Mouse (Mus musculus) ES-CJ7 (cell line): ENCODE data around the gene Ggact.

Source experiments
- DNase-seq: peaks from one replicate; pipeline ENCODE4 v3.0.0; 2011; ENCODE audit warnings: low read depth, low spot score

The Ggact gene

DNA sequence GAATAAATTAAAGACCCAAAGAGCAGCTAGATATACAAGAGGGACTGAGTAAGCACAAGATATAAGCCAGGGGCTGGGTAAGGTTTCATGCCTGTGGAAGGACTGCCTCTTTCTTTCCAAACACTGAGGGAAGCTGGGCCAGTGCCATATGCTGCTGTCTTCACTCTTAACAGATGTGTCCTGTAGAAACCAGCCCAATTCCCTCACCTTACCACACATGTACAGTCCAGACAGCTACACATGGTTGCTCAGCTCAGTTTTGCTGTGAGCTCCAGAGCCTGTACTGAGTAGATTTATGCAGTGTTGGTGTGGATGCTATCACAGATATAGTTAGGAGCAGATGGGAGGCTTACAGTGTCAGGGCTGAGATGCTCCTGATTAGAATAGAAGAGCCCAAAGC, 12.9 kb downstream of the Ggact start:
- no peak for DNase-seq

GRCm38 (mm10) chr14:122898550-122898949, 15.0 kb downstream of the Ggact start:
- DNase-seq: peak; percentile 13

DNA sequence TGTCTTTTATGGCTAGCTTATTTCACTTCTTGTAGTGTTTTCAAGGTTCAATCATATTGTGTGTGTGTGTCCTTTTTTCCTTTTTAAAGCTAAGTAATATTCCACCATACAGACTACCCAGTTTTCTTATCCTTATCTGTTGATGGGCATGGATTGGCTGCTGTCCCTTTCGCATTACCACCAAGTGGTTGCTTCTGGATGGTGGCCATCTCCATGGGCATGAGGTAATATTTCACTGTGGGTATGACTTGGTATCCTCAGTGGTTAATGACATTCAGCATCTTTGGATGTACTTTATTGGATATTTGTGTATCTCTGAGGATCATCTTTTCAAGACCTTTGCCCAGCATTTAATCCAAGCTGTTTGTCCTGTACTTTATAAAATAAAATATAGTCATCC, 17.5 kb downstream of the Ggact start:
- no peak for DNase-seq

- DNase-seq: no peak
Observed at GRCm38 (mm10) chr14:122891470-122891968, 22.0 kb downstream of the Ggact start.

DNA sequence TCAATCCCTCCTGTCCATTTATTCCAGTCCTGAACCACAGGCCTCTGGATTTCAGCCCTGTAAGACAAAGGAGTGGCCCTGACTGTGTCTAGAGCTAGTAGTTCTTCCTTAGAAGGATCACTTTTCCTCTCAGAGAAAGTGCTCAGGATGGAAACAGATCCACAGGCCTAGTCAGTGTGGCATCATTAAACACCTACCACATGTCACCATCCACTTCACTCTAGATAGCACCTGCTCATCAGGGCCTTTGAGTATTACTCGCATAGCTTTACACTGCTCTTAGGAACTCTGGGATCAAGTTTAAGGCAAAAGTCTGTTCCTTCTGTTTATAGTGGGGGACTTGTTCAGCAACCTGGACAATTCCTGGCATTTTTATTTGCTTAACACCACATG, 25.1 kb downstream of the Ggact start:
- no peak for DNase-seq

- DNase-seq: no peak
Observed at GRCm38 (mm10) chr14:122887702-122888479, 25.7 kb downstream of the Ggact start.

GRCm38 (mm10) chr14:122887278-122887677, 26.3 kb downstream of the Ggact start:
- DNase-seq: no peak

- no peak for DNase-seq
Observed at GRCm38 (mm10) chr14:122885893-122886292, 27.7 kb downstream of the Ggact start.

- no peak for DNase-seq
Observed at GRCm38 (mm10) chr14:122883821-122884584, 29.6 kb downstream of the Ggact start.

GRCm38 (mm10) chr14:122883410-122883806, 30.1 kb downstream of the Ggact start:
- DNase-seq: no peak

GRCm38 (mm10) chr14:122882795-122883409, 30.7 kb downstream of the Ggact start:
- DNase-seq: no peak

DNA sequence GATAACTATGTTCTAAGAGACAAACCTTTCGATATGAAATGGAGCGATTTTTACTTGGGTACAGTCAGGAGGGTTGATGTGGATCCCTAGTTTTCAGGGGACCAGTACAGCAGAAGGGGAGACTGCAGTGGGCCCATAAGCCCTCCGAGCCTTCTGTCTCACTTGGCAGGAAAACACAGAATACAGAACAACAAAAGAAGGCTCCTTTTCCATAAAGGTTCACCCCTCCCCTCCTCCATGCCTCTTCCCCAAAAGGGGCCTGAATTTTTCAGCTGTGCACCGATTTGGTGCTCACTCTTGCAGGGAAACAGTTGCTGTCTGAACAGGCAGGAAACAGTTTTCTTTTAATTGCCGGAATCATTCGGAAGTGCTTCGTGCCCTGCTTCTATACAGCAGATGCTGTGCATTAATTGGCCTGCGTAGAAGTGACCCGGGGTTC, 31.3 kb downstream of the Ggact start:
- no peak for DNase-seq

DNA sequence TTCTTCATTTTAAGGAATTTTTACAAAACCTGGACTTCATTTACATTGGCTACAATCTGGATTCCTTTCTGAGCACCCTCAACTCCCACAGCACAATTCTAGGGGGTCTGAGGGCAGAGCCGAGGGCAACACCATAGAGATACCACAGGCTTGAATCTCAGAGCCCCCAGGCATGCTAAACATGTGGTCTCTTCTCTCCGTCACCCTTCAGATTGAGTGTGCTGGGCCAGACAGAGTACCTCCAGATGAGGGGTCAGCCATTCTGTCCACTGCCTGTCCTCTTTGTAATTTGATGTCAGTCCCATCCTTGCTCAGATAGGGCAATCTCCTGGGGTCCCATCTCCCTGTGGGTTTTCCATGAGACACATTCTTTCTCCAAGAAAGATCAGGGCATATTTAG, 31.9 kb downstream of the Ggact start:
- DNase-seq: no peak

DNA sequence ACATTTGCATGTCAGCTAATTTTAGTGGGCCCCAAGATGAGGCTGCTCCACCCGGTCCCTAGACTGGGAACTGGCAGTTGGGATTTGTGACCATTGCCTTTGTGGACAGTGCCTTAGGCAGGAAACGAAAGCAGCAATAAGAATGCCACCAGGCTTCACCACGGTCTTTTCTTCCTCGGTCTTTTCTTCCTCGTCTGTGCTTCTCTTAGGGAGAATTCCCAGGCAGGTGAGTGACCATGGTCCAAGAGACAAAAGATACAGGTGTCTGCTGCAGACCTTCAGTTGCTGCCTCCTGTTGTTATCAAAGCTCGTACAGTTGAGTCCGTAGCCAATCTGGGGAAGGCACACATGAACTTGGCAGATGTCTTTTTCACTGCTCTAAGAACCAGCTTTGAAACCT, 33.3 kb downstream of the Ggact start:
- no peak for DNase-seq

GRCm38 (mm10) chr14:122877787-122878186, 35.8 kb downstream of the Ggact start:
- no peak for DNase-seq

- no peak for DNase-seq
Observed at GRCm38 (mm10) chr14:122876723-122877122, 36.8 kb downstream of the Ggact start.

- peak; percentile 62 for DNase-seq
Observed at GRCm38 (mm10) chr14:122876163-122876562, 37.4 kb downstream of the Ggact start.

DNA sequence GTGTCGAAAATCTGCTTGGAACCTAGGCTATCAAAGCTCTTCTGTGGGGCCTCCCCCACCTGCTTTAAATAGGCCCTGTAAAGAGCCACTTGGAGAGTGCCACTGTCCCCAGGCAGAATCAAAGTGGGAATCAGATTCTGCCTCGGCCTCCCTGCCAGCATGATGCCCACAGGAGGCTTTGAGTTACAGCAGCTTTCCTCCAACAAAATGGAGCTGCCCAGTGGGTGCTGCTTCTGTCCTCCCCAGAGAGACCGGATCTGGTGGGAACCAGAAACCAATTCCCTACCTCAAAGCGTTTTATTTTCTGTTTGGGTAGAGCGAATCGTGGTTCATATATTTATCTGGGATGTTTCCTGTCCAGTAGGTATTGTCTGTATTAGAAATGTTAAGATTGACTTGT, 37.9 kb downstream of the Ggact start:
- DNase-seq: no peak

- no peak for DNase-seq
Observed at GRCm38 (mm10) chr14:122875056-122875455, 38.5 kb downstream of the Ggact start.

DNA sequence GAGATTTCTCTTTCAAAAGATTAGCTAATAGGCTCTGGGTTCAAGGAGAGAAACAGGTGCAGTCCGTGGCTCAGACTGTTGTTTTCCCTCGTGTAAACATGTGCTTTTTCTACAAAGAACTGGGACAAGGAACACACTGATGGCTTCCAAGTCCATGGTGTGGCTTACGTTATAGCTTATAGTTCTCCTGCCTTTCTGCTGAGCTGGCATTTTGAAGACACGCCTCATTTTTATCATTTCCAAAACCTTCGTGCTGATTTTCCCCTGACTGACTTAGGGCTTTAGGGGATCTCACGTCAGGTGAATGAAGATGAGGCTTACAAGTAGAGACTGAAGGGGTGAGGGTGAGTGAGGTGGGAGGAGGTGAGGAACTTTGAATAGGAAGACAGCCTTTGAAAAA, 40.9 kb downstream of the Ggact start:
- DNase-seq: no peak

- no peak for DNase-seq
Observed at GRCm38 (mm10) chr14:122871841-122872580, 41.5 kb downstream of the Ggact start.

- no peak for DNase-seq
Observed at GRCm38 (mm10) chr14:122869831-122870230, 43.7 kb downstream of the Ggact start.
